Mouse (Mus musculus) forebrain, postnatal 0 days (tissue): ENCODE data around the gene Icmt. TPM values are rescaled to one million over a fixed set of nuclear protein-coding genes. Genes with fewer than 3 reads are reported as not detected.

Source experiments
- ATAC-seq: fragments of 200-750 bp; cut with Nextera tagmentation; 2 replicates; pipeline ENCODE4 v1.8.0; 2017; ENCODE audit warnings: mild to moderate bottlenecking, moderate library complexity
- DNase-seq: peaks from one replicate; pipeline ENCODE4 v3.0.0-alpha.2; 2015
- H3K27ac ChIP-seq: fragments of 300-500 bp; sonication (generic); 2 replicates; pipeline ENCODE4 v1.5.1; 2014; ENCODE audit warnings: low read depth, mild to moderate bottlenecking, antibody characterized with exemption, low read length, moderate library complexity, mixed read lengths
- H3K27me3 ChIP-seq: fragments of 300-500 bp; sonication (generic); 2 replicates; pipeline ENCODE4 v1.6.1; 2014; ENCODE audit warnings: mild to moderate bottlenecking, low read length, mixed read lengths; ENCODE audit not compliant: insufficient read depth
- H3K36me3 ChIP-seq: fragments of 300-500 bp; sonication (generic); 2 replicates; pipeline ENCODE4 v1.6.1; 2014; ENCODE audit warnings: mild to moderate bottlenecking, moderate library complexity; ENCODE audit not compliant: insufficient read depth
- H3K4me1 ChIP-seq: fragments of 300-500 bp; sonication (generic); 2 replicates; pipeline ENCODE4 v1.6.1; 2014; ENCODE audit warnings: antibody characterized with exemption; ENCODE audit not compliant: insufficient read depth
- H3K4me2 ChIP-seq: fragments of 300-500 bp; sonication (generic); 2 replicates; pipeline ENCODE4 v1.6.1; 2014; ENCODE audit warnings: low read depth, mild to moderate bottlenecking, moderate library complexity
- H3K4me3 ChIP-seq: fragments of 300-500 bp; sonication (generic); 2 replicates; pipeline ENCODE4 v1.5.1; 2014; ENCODE audit warnings: low read depth, low read length, mixed read lengths
- H3K9ac ChIP-seq: fragments of 300-500 bp; sonication (generic); 2 replicates; pipeline ENCODE4 v1.6.1; 2014; ENCODE audit warnings: mild to moderate bottlenecking
- H3K9me3 ChIP-seq: fragments of 300-500 bp; sonication (generic); 2 replicates; pipeline ENCODE4 v1.6.1; 2016; ENCODE audit warnings: low read length
- CTCF ChIP-seq: sonication (generic); IDR thresholded peaks from 2 replicates; pipeline ENCODE4 v1.5.1; 2016; ENCODE audit warnings: antibody characterized with exemption, control low read depth, low read depth
- WGBS: fragments of 180-500 bp; shearing (Covaris S2); extraction: QIAGEN DNeasy Blood & Tissue Kit; methylation state at CpG from one replicate; pipeline ENCODE4 v1.1.7; 2014; 5-methylcytosine and 5-hydroxymethylcytosine counted together
- polyA plus RNA-seq: library from polyadenylated mRNA; unstranded; fragments of >200 nt; fragmentation: Nextera tagmentation; extraction: Ambion mirVana; gene quantifications from 2 replicates; pipeline ENCODE4 v1.2.1, GENCODE M21; 2015
- total RNA-seq: library from RNA; depleted of rRNA; stranded (reverse); fragments of >200 nt; gene quantifications from 2 replicates; pipeline ENCODE4 v1.2.3, GENCODE M21; 2014; rRNA removed

Gene Icmt
- total and polyA plus RNA-seq, 2 experiments from 2014 or later = 12.7 to 28.5 TPM

DNA sequence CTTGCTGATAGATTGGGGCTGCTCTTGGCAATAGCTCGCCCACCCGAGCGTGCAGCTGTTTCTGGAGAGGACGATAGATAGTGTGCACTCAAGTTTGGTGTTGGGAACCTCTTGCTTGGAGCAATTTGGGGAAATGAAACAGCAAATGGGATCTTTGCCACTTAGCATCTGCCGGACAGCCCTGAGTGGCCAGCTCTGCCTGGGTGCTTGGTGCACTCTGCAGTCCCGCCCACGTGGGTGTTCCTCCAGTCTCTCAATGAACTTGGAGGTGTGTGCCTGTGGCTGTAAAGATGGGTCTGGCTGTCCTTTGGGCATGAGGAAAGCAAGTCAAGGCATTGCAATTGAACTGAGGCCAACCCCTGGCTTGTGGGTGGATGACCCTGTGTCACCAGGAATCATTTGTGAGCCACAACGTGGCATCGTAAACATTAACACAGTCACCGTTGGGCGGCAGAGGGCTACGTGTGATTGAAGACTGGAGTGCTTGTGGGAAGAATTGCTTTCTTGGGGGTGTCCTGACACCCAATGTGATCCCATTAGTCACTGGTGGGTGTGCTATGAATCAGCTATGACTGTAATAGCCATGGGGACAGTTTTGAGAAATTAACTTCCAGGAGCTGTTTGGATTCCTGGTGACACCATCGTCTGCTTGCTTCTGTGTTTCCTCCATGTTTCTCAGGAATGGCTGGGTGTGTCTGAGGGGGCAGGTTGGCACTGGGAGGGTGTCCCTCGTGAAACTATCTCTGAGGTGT, 57.0 kb downstream of the Icmt start:
- H3K27ac ChIP-seq = no peak overlapping the region
- peaks cover 23% of the 10 kb centered on the region for H3K4me1 ChIP-seq
- H3K4me3 ChIP-seq = no peak overlapping the region
- H3K27me3 ChIP-seq = no peaks in the 10 kb centered on the region
- peaks cover 40% of the 10 kb centered on the region for H3K36me3 ChIP-seq
- H3K4me2 ChIP-seq = no peak overlapping the region
- H3K9me3 ChIP-seq = no peaks in the 10 kb centered on the region
- TF ChIP-seq CTCF = no peak
- ATAC-seq (no peak), DNase-seq (no peak)
- H3K9ac ChIP-seq = no peak overlapping the region
- 80% methylated on average over 14 of the region's 14 CpGs for WGBS

DNA sequence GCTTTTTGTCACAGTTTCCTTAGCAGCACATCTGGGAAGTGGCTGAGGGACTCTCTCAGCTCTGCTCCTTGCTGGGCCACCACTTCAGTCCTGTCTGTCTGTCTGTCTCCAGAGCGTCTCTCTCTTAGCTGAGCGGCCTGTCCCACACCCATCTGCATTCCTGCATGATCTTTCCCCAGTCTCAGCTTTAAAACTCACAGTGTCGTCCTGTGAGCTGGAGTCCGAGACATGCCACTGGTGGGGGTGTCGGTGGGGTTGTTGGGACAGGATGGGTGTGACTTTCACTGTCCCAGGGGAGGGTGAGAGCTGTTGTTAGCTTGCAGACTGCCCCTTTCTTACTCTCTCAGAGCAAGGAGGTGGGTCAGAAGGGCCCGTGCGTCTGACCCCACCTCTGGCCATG, 58.6 kb downstream of the Icmt start:
- no peak overlapping the region for H3K4me3 ChIP-seq
- WGBS = 76% methylated on average over 7 of the region's 7 CpGs
- TF ChIP-seq CTCF = no peak

More for the DNA sequence above, 58.6 kb downstream of the Icmt start:
- DNase-seq (no peak), ATAC-seq (no peak)
- Histone ChIP-seq H3K36me3 (peaks cover 53% of the 10 kb centered on the region), H3K27me3 (no peaks in the 10 kb centered on the region), H3K4me2 (no peak overlapping the region), H3K9ac (no peak overlapping the region), H3K27ac (no peak overlapping the region), H3K4me1 (peaks cover 10% of the 10 kb centered on the region), H3K9me3 (no peaks in the 10 kb centered on the region)

Other genes with a start within 250 kb of the Icmt start
- 16.6 and 18.6 TPM in 2 replicates for gene Plekhg5, start 224.7 kb upstream of the Icmt start, total RNA-seq
- gene Plekhg5, start 224.7 kb upstream of the Icmt start, polyA plus RNA-seq = 9.2 and 12.8 TPM in 2 replicates
- 1.4 TPM in 1 of 2 replicates, not detected in the other for gene Tnfrsf25, start 181.3 kb upstream of the Icmt start, total RNA-seq
- gene Tnfrsf25, start 181.3 kb upstream of the Icmt start, polyA plus RNA-seq = 0.19 and 0.30 TPM in 2 replicates
- 0.08 and 0.71 TPM in 2 replicates for gene Espn, start 144.9 kb upstream of the Icmt start, total RNA-seq
- gene Espn, start 144.9 kb upstream of the Icmt start, polyA plus RNA-seq = 0.50 and 0.69 TPM in 2 replicates
- not detected in 2 replicates for gene Hes2, start 138.4 kb upstream of the Icmt start, total RNA-seq
- gene Hes2, start 138.4 kb upstream of the Icmt start, polyA plus RNA-seq = not detected in 2 replicates
- gene Acot7, start 119.1 kb upstream of the Icmt start, total RNA-seq = 191 and 193 TPM in 2 replicates
- gene Acot7, start 119.1 kb upstream of the Icmt start, polyA plus RNA-seq = 411 and 466 TPM in 2 replicates
- gene Gpr153, start 23.0 kb upstream of the Icmt start, total RNA-seq = 53.3 and 71.4 TPM in 2 replicates
- 8.2 and 11.4 TPM in 2 replicates for gene Gpr153, start 23.0 kb upstream of the Icmt start, polyA plus RNA-seq
- 0.57 TPM in 1 of 2 replicates, not detected in the other for gene Hes3, start 5.6 kb upstream of the Icmt start, total RNA-seq
- 0.13 TPM in 1 of 2 replicates, not detected in the other for gene Hes3, start 5.6 kb upstream of the Icmt start, polyA plus RNA-seq
- gene Rnf207, start 21.8 kb downstream of the Icmt start, total RNA-seq = 2.6 and 4.4 TPM in 2 replicates
- gene Rnf207, start 21.8 kb downstream of the Icmt start, polyA plus RNA-seq = 2.7 and 4.2 TPM in 2 replicates
- gene Rpl22, start 28.5 kb downstream of the Icmt start, total RNA-seq = 313 and 387 TPM in 2 replicates
- gene Rpl22, start 28.5 kb downstream of the Icmt start, polyA plus RNA-seq = 176 and 212 TPM in 2 replicates
- gene Chd5, start 41.4 kb downstream of the Icmt start, total RNA-seq = 60.0 and 76.0 TPM in 2 replicates
- 35.2 and 57.8 TPM in 2 replicates for gene Chd5, start 41.4 kb downstream of the Icmt start, polyA plus RNA-seq
- 5.5 and 6.5 TPM in 2 replicates for gene Nphp4, start 179.5 kb downstream of the Icmt start, total RNA-seq
- 2.6 and 3.5 TPM in 2 replicates for gene Nphp4, start 179.5 kb downstream of the Icmt start, polyA plus RNA-seq
- 31.5 and 38.6 TPM in 2 replicates for gene Kcnab2, start 180.6 kb downstream of the Icmt start, total RNA-seq
- gene Kcnab2, start 180.6 kb downstream of the Icmt start, polyA plus RNA-seq = 20.9 and 24.2 TPM in 2 replicates